Mouse (Mus musculus) stomach, postnatal 0 days (tissue): ENCODE data around the gene Cgas.

Experiments
- CTCF ChIP-seq: IDR thresholded peaks from 2 replicates; pipeline ENCODE4 v1.5.1; 2016; ENCODE audit warnings: antibody characterized with exemption, low read depth, mild to moderate bottlenecking, moderate library complexity
- EP300 ChIP-seq: optimal IDR thresholded peaks from 2 replicates; pipeline ENCODE3; 2016; ENCODE audit warnings: antibody characterized with exemption

- TF ChIP-seq CTCF (no peak), EP300 (no peak)
These were observed 45.9 kb upstream of the Cgas start, which contains the start of gene Eef1a1 for GRCm38 (mm10) chr9:78488890-78489420.
